Mouse (Mus musculus) ovary, postnatal 10 days (tissue): ENCODE data around the gene Ankrd34a.
A peak's percentile ranks its signal among the peaks of the same experiment; 100 is the strongest.

ENCODE experiments used
- DNase-seq: peaks from one replicate; pipeline ENCODE4 v3.0.0; 2022; ENCODE audit warnings: low spot score

Gene Ankrd34a

DNA sequence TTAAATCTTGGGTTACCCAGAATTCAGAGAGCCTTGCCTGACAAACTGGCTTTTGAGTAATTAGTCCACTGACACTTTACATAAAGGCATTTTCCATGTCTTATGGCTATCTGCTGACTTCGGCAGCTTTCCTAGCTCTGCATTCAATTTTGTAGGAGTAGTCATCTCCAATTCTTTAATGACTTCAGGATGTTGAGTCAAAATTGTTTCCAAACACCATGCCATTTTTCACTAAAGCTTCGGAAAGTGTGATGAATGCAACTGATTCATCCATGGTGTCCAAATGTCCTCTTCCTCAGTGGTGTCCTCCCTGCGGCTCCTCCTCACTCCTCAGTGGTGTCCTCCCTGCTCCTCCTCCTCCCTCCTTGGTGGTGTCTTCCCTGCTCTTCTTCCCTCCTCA, 21.5 kb downstream of the Ankrd34a start:
- no peak for DNase-seq

DNA sequence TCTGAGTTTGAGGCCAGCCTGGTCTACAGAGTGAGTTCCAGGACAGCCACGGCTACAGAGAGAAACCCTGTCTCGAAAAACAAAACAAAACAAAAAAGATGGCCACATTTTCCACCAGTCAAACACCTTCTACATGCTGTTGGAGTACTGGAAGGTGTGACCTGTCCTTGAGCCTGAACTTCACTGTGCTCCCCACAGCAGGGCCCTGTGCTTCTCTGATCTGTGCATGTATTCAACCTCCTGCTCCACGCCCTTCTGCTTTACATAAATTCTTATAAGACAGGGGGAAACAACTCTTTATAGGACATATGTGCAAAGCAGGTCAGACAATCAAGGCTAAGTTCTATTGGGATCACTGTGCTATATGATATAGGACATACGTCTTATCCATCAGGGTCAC, 26.8 kb downstream of the Ankrd34a start:
- DNase-seq, result no peak

DNA sequence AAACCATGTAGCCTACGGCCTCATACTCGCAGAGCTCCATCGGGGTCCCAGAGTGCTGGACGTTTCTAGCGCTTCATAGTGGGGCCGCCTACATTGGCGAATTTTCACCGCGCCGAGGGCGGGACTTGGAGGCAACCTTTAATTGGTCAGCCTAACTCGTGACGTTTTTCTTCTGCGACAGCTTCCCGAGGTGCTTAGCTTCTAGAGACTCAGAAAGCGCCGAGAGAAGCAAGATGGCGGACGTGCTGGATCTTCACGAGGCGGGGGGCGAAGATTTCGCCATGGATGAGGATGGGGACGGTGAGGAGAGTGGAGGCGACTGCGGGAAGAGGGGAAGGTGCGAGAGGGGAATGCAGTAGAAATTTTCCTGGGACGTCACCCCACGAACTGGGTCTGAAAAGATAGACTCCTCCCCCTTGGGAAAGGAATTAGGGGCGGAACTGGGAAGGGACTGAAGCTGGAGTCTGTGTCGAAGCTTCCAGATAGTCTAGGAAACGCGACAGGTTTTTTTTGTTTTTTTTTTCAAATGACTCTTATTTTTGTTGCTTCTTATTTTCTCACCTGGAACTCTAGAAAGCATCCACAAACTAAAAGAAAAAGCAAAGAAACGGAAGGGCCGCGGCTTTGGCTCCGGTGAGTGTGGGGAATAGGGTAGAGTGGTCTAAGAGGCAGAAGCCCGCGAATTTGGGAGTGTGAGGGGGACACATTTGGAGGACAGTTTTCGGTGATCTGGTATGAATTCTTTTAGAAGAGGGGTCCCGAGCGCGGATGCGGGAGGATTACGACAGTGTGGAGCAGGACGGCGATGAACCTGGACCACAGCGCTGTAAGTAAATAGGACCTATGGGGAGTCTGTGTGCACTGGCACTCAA, 33.5 kb downstream of the Ankrd34a start, which contains the start of gene Rbm8a:
Gene Rbm8a, plus strand, starts transcription at position 205 of the 872 bp plus-strand sequence.
- DNase-seq, result peak; percentile 90

DNA sequence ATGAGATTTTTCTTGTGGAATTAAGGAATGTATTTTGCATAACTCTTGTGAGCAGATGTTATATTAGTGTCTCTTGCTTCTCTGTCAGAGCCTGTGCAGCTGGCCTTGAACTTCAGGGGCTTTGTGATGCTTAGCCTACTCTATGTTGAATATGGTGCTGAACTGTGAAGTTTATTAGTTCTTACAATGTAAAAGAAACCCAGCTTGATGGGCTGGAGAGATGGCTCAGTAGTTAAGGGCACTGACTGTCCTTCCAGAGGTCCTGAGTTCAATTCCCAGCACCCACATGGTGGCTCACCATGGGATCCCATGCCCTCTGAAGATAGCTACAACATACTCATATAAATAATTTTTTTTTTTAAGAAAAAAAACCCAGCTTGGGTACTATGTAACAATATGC, 35.6 kb downstream of the Ankrd34a start:
- no peak for DNase-seq

DNA sequence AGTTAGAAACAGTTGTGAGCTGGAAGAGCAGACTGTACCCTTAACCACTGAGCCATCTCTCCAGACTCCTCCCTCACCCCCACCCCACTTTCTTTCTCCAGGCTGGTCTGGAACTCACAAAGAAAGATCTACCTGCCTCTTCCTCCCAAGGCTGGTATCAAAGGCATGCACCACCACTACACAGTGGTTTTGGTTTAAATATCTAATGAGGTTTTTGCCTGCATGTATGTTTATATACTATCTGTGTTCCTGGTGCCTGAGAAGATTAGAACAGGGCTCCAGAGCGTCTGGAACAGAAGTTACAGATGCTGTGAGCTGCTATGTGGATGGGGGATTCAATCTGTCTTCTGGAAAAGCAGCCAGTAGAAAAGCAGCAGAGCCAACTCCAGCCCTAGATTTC, 37.6 kb downstream of the Ankrd34a start:
- no peak for DNase-seq

DNA sequence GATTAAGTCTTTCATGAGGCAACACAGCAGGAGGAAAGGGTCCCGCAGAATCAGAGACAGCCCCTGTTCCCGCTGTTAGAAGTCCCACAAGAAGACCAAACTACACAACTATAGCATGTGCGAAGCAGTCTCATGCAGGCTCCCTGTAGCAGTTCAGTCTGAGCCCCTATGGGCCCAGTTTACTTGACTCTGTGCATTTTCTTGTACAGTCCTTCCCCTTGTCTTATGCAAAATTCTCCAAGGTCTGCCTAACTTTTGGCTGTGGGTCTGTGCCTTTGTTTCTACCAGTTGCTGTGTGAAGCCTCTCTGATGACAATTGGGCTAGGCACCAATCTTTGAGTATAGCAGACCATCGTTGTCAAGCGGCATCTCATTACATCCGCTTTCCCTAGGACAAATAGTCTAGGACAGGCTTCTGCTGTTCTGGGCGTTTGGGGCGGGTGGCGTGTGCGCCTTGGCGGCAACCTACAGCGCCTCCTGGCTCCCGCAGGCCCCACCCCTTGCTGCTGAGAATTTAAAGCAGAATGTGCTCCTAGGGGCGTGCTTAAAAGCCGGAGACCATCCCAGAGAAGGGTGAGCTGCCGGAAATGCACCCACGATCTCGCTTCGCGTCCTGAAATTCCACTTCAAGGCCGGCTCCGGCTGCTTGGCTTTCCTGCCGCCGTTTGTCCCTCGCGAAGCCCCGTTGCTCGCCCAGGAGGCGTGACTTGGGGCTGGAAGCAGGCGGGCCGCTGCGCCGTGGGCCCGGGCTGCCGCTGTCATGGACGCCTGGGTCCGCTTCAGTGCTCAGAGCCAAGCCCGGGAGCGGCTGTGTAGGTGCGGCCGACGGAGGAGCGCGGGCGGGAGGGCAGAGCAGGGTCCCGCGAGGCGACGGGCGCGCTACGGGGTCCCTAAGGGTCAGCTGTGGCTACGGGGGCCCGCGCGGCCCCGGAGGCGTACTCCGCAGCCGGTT, 38.8 kb downstream of the Ankrd34a start, which contains the start of the genes Pex11b and Gm42957:
Gene Pex11b, plus strand, starts transcription at position 449 of the 952 bp plus-strand sequence.
Gene Gm42957, plus strand, starts transcription at position 547 of the 952 bp plus-strand sequence.
- DNase-seq, result peak; percentile 84

DNA sequence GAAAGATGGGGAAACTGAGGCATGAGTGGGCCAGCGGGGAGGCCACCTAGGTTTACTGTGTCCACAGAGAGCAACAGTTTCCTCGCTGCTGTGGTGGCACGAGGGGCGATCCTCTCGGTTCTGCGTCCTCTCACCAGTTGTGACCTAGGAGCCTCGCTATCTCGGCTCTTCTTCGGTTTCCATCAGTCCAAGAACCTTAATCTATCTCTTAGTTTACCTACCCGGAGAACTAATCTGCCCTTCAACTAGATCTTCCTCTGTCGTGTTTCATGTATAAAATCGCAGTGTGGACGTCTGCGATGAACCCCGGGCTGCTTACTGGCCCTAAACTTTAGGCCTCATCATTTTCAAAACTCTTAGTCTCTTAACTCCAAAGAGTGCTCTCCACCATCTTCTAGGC, 39.5 kb downstream of the Ankrd34a start:
- DNase-seq, result no peak

DNA sequence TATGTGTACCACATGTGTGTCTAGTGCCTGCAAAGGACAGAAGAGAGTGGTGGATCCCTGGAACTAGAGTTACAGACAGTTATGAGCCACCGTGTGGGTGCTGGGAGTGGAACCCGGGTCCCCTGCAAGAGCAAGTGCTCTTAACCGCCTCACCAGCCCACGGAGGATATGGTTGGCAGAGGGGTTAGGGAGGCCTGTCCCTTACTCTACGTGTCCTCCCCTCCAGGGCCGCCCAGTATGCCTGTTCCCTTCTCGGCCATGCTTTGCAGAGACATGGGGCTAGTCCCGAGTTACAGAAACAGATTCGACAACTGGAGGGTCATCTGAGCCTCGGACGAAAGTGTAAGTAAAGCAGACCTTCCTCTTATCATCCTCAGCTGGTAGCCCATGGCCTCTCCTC, 40.0 kb downstream of the Ankrd34a start:
- DNase-seq, result no peak

DNA sequence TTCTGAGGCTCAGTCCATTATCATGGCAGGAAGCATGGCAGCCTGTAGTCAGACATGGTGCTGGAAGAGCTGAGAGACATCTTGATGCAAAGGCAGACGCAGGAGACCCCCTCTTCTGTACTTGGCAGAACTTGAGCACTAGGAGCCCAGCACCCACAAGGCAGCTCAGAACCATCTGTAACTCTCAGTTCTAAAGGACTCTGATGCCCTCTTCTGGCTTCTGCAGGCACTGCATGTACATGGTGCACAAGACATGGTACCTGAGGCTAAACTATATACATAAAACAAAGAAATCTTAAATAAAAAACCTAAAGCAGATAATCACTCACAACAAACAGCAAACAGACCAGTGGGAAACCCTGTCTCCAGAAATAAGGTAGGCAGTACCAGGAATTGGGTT, 42.8 kb downstream of the Ankrd34a start:
- no peak for DNase-seq

DNA sequence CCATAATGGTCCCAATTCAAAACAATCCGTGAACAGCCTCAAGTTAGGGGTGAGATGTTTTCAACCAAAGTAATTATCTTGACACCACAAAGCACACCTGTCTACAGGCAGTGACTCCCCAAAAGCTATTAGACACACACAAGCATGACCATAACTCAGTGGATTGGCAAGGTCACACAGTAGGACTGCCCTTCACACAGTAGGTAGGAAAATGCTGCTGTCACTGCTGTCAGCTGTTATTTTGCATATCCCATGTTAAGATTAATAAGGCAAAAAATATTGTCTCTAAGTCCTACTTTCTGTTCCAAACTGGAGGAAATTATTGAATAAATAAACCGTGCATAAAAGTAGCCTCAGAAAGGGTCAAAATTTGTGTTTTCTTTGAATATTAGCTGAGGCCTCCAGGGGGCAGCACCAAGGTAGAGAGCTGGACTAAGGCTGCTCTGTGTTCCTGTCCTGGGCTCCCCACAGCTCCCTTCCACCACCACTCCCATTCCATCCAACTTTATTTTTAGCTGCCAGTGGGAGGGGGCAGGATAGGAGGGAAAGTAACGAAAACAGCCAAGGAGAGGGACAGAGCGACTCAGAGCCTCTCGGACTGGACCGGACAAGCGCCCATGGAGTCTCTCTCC, 48.7 kb downstream of the Ankrd34a start, which contains the start of gene Itga10:
Gene Itga10, plus strand, starts transcription at position 567 of the 632 bp plus-strand sequence.
- no peak for DNase-seq

DNA sequence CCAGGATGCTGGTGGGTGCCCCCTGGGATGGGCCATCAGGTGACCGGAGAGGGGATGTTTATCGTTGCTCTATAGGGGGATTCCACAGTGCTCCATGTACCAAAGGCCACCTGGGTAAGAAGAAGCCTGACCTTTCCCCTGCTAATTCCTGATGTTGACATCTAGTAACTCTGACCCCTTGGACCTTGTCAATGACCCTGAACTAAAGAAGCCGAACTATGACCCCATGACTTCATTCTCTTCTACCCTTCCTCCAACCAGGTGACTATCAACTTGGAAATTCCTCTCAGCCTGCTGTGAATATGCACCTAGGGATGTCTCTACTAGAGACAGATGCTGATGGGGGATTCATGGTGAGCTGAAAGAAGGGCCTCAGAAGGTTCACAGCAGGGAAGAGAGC, 50.9 kb downstream of the Ankrd34a start:
- no peak for DNase-seq
